Mouse (Mus musculus): ENCODE data around the gene Insr.

GRCm38 (mm10) chr8:3237319-3237718 is 42.1 kb downstream of the Insr start:
- TF ChIP-seq GATA1 (IDR thresholded peaks at IDR 0.05; ENCODE audit: low read length), result no peak
- no peak for TF ChIP-seq TAL1 (IDR thresholded peaks at IDR 0.05; ENCODE audit: low read length)

Data from erythroblast, embryonic 14.5 days (primary cell).